Mouse (Mus musculus) testis, adult 2 months (tissue): ENCODE measurements at regions not wholly inside any gene's neighbourhood (a gene's known extent, or its start where the extent isn't known, plus 50 kb on each side); places are given as distances from the start of the nearest gene placed in this dataset.

Experiments used
- CTCF ChIP-seq: fragments of 200-500 bp; IDR thresholded peaks from 2 replicates; pipeline ENCODE4 v1.5.1; 2012; ENCODE audit warnings: low read depth, mild to moderate bottlenecking, inconsistent platforms, low read length, moderate library complexity; ENCODE audit not compliant: control insufficient read depth, insufficient read depth, insufficient replicate concordance
- POLR2A ChIP-seq: fragments of 200-500 bp; IDR thresholded peaks from 2 replicates; pipeline ENCODE4 v1.6.1; 2012; ENCODE audit warnings: low read depth, mild to moderate bottlenecking, inconsistent platforms, low read length, moderate library complexity; ENCODE audit not compliant: control insufficient read depth

- no peak for TF ChIP-seq CTCF
- no peak for TF ChIP-seq POLR2A
Measured at GRCm38 (mm10) chr3:149355362-149355761, 365.0 kb upstream of the Adgrl2 start.
